Comparison of ENCODE assay signal across 12 mouse cellular contexts in the genomic region with DNA sequence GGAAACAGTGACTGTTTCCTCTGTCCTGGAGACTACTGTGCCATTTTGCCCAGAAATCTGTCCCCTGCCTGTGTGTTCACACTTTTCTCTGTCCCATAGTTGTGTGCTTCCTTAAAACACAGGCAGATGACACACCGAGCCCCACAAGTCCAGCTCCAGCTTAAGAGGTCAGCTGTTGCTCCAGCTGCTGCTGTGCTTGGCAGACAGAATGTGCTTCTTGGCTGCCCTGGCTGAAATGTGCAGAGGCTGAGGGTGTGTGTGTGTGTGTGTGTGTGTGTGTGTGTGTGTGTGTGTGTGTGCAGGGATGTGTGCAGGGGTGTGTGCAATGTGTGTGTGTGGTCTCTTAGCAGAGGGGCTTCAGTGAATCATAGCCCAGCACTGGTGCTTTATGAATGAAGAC.
DNase-seq lines count a peak whose midpoint lies in the region; ATAC-seq and TF ChIP-seq lines count a peak whose summit lies in the region.
"Had no signal": no experiment of that assay in that cellular context is flagged by ENCODE, and none has a peak within 500 bp of the region (broad histone marks: within the 10 kb centered on the region; RNA-seq: fewer than 3 reads in every experiment).

No protein-coding gene starts in this region.

- H3ac ChIP-seq in myocyte (ENCODE audit: control insufficient read depth, insufficient read length) = no peak overlapping the region

- TF ChIP-seq POLR2A in myocyte (IDR thresholded peaks at IDR 0.05; ENCODE audit: insufficient read length, low read depth) = no peak

- no peak overlapping the region for H3K4me3 ChIP-seq in myocyte
- H3K4me3 ChIP-seq: forebrain, embryonic 15.5 days; limb, embryonic 12.5 days; neural tube, embryonic 13.5 days had no signal

- no peaks in the 10 kb centered on the region for H3K36me3 ChIP-seq in myocyte (ENCODE audit: control insufficient read depth, insufficient read depth)
- H3K36me3 ChIP-seq: forebrain, embryonic 15.5 days; limb, embryonic 12.5 days; neural tube, embryonic 13.5 days had no signal

- H3K27me3 ChIP-seq in myocyte (ENCODE audit: control insufficient read depth, insufficient read depth, insufficient read length) = no peaks in the 10 kb centered on the region
- H3K27me3 ChIP-seq: forebrain, embryonic 15.5 days; limb, embryonic 12.5 days; neural tube, embryonic 13.5 days had no signal

- ATAC-seq in activated CD4-positive, CD25-positive, alpha-beta regulatory T cell, adult 4 months = no peak
- ATAC-seq: forebrain, embryonic 15.5 days had no signal

- peak; percentile 49 to 62 for DNase-seq in kidney, postnatal 4 days
- DNase-seq in kidney, postnatal 25 days = no peak
- peak; percentile 67 for DNase-seq in gastrocnemius, postnatal 10 days
- DNase-seq in heart, postnatal 14 days = peak; percentile 61 to 73
- DNase-seq in adrenal gland, postnatal 14 days = no peak
- DNase-seq in left cerebral cortex, postnatal 36 days (ENCODE audit: low spot score in 2 of 2) = no peak
- DNase-seq: right cerebral cortex, postnatal 25 days had no signal

- H3K4me2 ChIP-seq in myocyte (ENCODE audit: low read depth) = no peak overlapping the region
- H3K4me2 ChIP-seq: forebrain, embryonic 15.5 days; limb, embryonic 12.5 days; neural tube, embryonic 13.5 days had no signal

- H3K79me2 ChIP-seq in myocyte (ENCODE audit: control insufficient read depth, insufficient read depth) = no peaks in the 10 kb centered on the region

- intact Hi-C loops in heart, postnatal 14 days (cut with DNase I) = loop anchor here (2.0 kb wide), 1 partner anchor 37 kb away; no protein-coding TSS in a partner anchor
- intact Hi-C loops in left cerebral cortex, postnatal 36 days (cut with DNase I) = no loop called here

TF ChIP-seq in myocyte, 11 proteins besides CTCF, POLR2A, EP300 and RAD21:
- TF ChIP-seq MYOG (IDR thresholded peaks at IDR 0.05; ENCODE audit: control insufficient read depth in 1 of 3, insufficient read depth in 1 of 3, insufficient read length in 2 of 3, low read depth in 2 of 3) = peak; percentile 54 to 88 (median 68)
- TF ChIP-seq TCF3 (IDR thresholded peaks at IDR 0.05; ENCODE audit: insufficient read length, low read depth) = peak; percentile 75
- peak; percentile 15 to 82 (median 73) for TF ChIP-seq MYOD1 (IDR thresholded peaks at IDR 0.05; ENCODE audit: control insufficient read depth in 1 of 3, insufficient read length in 2 of 3, low read depth in 2 of 3)
- TF ChIP-seq REST (IDR thresholded peaks at IDR 0.05; ENCODE audit: insufficient read depth, insufficient read length) = no peak
- no peak for TF ChIP-seq TCF12 (IDR thresholded peaks at IDR 0.05; ENCODE audit: insufficient read depth, poor library complexity, severe bottlenecking)
- no peak for TF ChIP-seq E2F4 (IDR thresholded peaks at IDR 0.05; ENCODE audit: insufficient read depth)
TF ChIP-seq in myocyte: peak in this region for 3.

Comparison
In these comparisons a context has a peak if more than half of its experiments do, and no peak if none do; other contexts are left out.
1. DNase-seq: peak in kidney, postnatal 4 days (2 of 2), gastrocnemius, postnatal 10 days (single experiment) and heart, postnatal 14 days (2 of 2); none in kidney, postnatal 25 days (0 of 2), adrenal gland, postnatal 14 days (single experiment) and left cerebral cortex, postnatal 36 days (0 of 2).